Mouse (Mus musculus) hindbrain, embryonic 15.5 days (tissue): ENCODE results near the gene Epop. TPM values are rescaled to one million over a fixed set of nuclear protein-coding genes. Genes with fewer than 3 reads are reported as not detected.

Source experiments
- ATAC-seq: fragments of 200-750 bp; cut with Nextera tagmentation; 2 replicates; pipeline ENCODE4 v1.8.0; 2017; ENCODE audit warnings: low read depth, moderate number of reproducible peaks, moderate TSS enrichment; ENCODE audit not compliant: low FRiP score
- H3K27ac ChIP-seq: fragments of 300-500 bp; sonication (generic); replicated peaks from 2 replicates; pipeline ENCODE4 v1.5.1; 2015; ENCODE audit warnings: mild to moderate bottlenecking, inconsistent platforms
- H3K27me3 ChIP-seq: fragments of 300-500 bp; sonication (generic); 2 replicates; pipeline ENCODE4 v1.6.1; 2015; ENCODE audit warnings: control low read depth, inconsistent platforms
- H3K36me3 ChIP-seq: fragments of 300-500 bp; sonication (generic); 2 replicates; pipeline ENCODE4 v1.6.1; 2015; ENCODE audit warnings: control low read depth, inconsistent platforms
- H3K4me1 ChIP-seq: fragments of 300-500 bp; sonication (generic); replicated peaks from 2 replicates; pipeline ENCODE4 v1.6.1; 2015; ENCODE audit warnings: control low read depth, inconsistent platforms
- H3K4me2 ChIP-seq: fragments of 300-500 bp; sonication (generic); 2 replicates; pipeline ENCODE4 v1.6.1; 2015; ENCODE audit warnings: moderate library complexity, mild to moderate bottlenecking, inconsistent platforms
- H3K4me3 ChIP-seq: fragments of 300-500 bp; sonication (generic); 2 replicates; pipeline ENCODE4 v1.5.1; 2015; ENCODE audit warnings: mild to moderate bottlenecking, inconsistent platforms
- H3K9ac ChIP-seq: fragments of 300-500 bp; sonication (generic); 2 replicates; pipeline ENCODE4 v1.6.1; 2015; ENCODE audit warnings: inconsistent platforms
- H3K9me3 ChIP-seq: fragments of 300-500 bp; sonication (generic); 2 replicates; pipeline ENCODE4 v1.6.1; 2016; ENCODE audit warnings: control low read depth, inconsistent platforms
- WGBS: fragments of 180-500 bp; shearing (Covaris S2); methylation state at CpG from one replicate; pipeline ENCODE4 v1.1.7; 2015; 5-methylcytosine and 5-hydroxymethylcytosine counted together
- polyA plus RNA-seq: library from polyadenylated mRNA; unstranded; fragments of >200 nt; fragmentation: Nextera tagmentation; extraction: Ambion mirVana; gene quantifications from 2 replicates; pipeline ENCODE4 v1.2.1, GENCODE M21; 2015

Epop gene
- 2.6 and 3.0 TPM in 2 replicates for polyA plus RNA-seq

- H3K4me1 ChIP-seq, result peaks cover 32% of the 10 kb centered on the region
- peak within 1 kb of the TSS; percentile 70 for H3K4me3 ChIP-seq
- 0 out of 2 replicates have a peak within 1 kb of the TSS, but pooled peaks have one; percentile 36 for H3K27ac ChIP-seq
- peak within 1 kb of the TSS; percentile 91 for H3K4me2 ChIP-seq
- WGBS, result under 1% methylated on average over 41 of the region's 47 CpGs
- H3K27me3 ChIP-seq, result peaks cover 70% of the 10 kb centered on the region
- no peaks in the 10 kb centered on the region for H3K9me3 ChIP-seq
- H3K36me3 ChIP-seq, result no peaks in the 10 kb centered on the region
- peak; percentile 94 for ATAC-seq
- peak within 1 kb of the TSS; percentile 63 for H3K9ac ChIP-seq
Measured at GRCm38 (mm10) chr11:97629576-97629975, at the start of gene Epop. Gene Epop, minus strand, starts transcription at chr11:97629702.

GRCm38 (mm10) chr11:97678301-97678700 is 48.8 kb upstream of the Epop start:
- H3K4me3 ChIP-seq, result no peak overlapping the region
- no peak overlapping the region for H3K27ac ChIP-seq
- H3K36me3 ChIP-seq, result peaks cover 47% of the 10 kb centered on the region
- no peak for ATAC-seq
- H3K9me3 ChIP-seq, result no peaks in the 10 kb centered on the region
- no peak overlapping the region for H3K4me2 ChIP-seq
- no peaks in the 10 kb centered on the region for H3K27me3 ChIP-seq
- WGBS, result 83% methylated on average over 14 of the region's 15 CpGs
- H3K4me1 ChIP-seq, result peaks cover 16% of the 10 kb centered on the region
- no peak overlapping the region for H3K9ac ChIP-seq

GRCm38 (mm10) chr11:97677842-97678241 is 48.3 kb upstream of the Epop start:
- no peak overlapping the region for H3K4me3 ChIP-seq
- H3K27ac ChIP-seq, result no peak overlapping the region
- peaks cover 16% of the 10 kb centered on the region for H3K4me1 ChIP-seq
- H3K4me2 ChIP-seq, result no peak overlapping the region
- H3K9ac ChIP-seq, result no peak overlapping the region
- WGBS, result 53% methylated on average over 8 of the region's 8 CpGs
- ATAC-seq, result no peak
- H3K27me3 ChIP-seq, result no peaks in the 10 kb centered on the region
- H3K9me3 ChIP-seq, result no peaks in the 10 kb centered on the region
- H3K36me3 ChIP-seq, result peaks cover 51% of the 10 kb centered on the region

GRCm38 (mm10) chr11:97677381-97677780 is 47.9 kb upstream of the Epop start:
- 38% methylated on average over 15 of the region's 15 CpGs for WGBS
- H3K9me3 ChIP-seq, result no peaks in the 10 kb centered on the region
- no peak overlapping the region for H3K4me2 ChIP-seq
- peaks cover 16% of the 10 kb centered on the region for H3K4me1 ChIP-seq
- peaks cover 56% of the 10 kb centered on the region for H3K36me3 ChIP-seq
- H3K27ac ChIP-seq, result no peak overlapping the region
- H3K27me3 ChIP-seq, result no peaks in the 10 kb centered on the region
- no peak overlapping the region for H3K4me3 ChIP-seq
- ATAC-seq, result no peak
- H3K9ac ChIP-seq, result no peak overlapping the region

- 88% methylated on average over 14 of the region's 15 CpGs for WGBS
- no peaks in the 10 kb centered on the region for H3K9me3 ChIP-seq
- H3K4me1 ChIP-seq, result peaks cover 16% of the 10 kb centered on the region
- H3K4me3 ChIP-seq, result no peak overlapping the region
- no peak overlapping the region for H3K9ac ChIP-seq
- no peak for ATAC-seq
- H3K27me3 ChIP-seq, result no peaks in the 10 kb centered on the region
- H3K27ac ChIP-seq, result no peak overlapping the region
- no peak overlapping the region for H3K4me2 ChIP-seq
- peaks cover 50% of the 10 kb centered on the region for H3K36me3 ChIP-seq
Measured at GRCm38 (mm10) chr11:97676050-97676754, 46.7 kb upstream of the Epop start.

GRCm38 (mm10) chr11:97673148-97673547 is 43.6 kb upstream of the Epop start:
- Histone ChIP-seq H3K9ac (no peak overlapping the region), H3K36me3 (peaks cover 47% of the 10 kb centered on the region), H3K4me1 (peaks cover 18% of the 10 kb centered on the region), H3K9me3 (no peaks in the 10 kb centered on the region), H3K4me2 (no peak overlapping the region), H3K4me3 (no peak overlapping the region), H3K27me3 (no peaks in the 10 kb centered on the region), H3K27ac (no peak overlapping the region)
- WGBS, result 81% methylated on average over 11 of the region's 11 CpGs
- ATAC-seq, result no peak

- Histone ChIP-seq H3K9ac (no peak overlapping the region), H3K4me3 (no peak overlapping the region), H3K4me2 (no peak overlapping the region), H3K4me1 (peaks cover 9% of the 10 kb centered on the region; the same call in 1 of the 2 replicates), H3K27me3 (no peaks in the 10 kb centered on the region), H3K9me3 (no peaks in the 10 kb centered on the region), H3K36me3 (peaks cover 48% of the 10 kb centered on the region), H3K27ac (no peak overlapping the region)
- WGBS, result 44% methylated on average over 2 of the region's 2 CpGs
- ATAC-seq, result no peak
Measured at GRCm38 (mm10) chr11:97671177-97671527, 41.6 kb upstream of the Epop start.

GRCm38 (mm10) chr11:97670234-97671176 is 41.0 kb upstream of the Epop start:
- no peak for ATAC-seq
- no peak overlapping the region for H3K27ac ChIP-seq
- no peaks in the 10 kb centered on the region for H3K9me3 ChIP-seq
- no peak overlapping the region for H3K4me2 ChIP-seq
- 70% methylated on average over 13 of the region's 13 CpGs for WGBS
- H3K27me3 ChIP-seq, result no peaks in the 10 kb centered on the region
- H3K4me3 ChIP-seq, result no peak overlapping the region
- peaks cover 11% of the 10 kb centered on the region for H3K4me1 ChIP-seq
- peaks cover 49% of the 10 kb centered on the region for H3K36me3 ChIP-seq
- no peak overlapping the region for H3K9ac ChIP-seq

- H3K9me3 ChIP-seq, result no peaks in the 10 kb centered on the region
- peaks cover 18% of the 10 kb centered on the region for H3K4me1 ChIP-seq
- no peaks in the 10 kb centered on the region for H3K27me3 ChIP-seq
- no peak for ATAC-seq
- peaks cover 46% of the 10 kb centered on the region for H3K36me3 ChIP-seq
- no peak overlapping the region for H3K4me3 ChIP-seq
- no peak overlapping the region for H3K4me2 ChIP-seq
- H3K27ac ChIP-seq, result no peak overlapping the region
- 42% methylated on average over 6 of the region's 6 CpGs for WGBS
- H3K9ac ChIP-seq, result no peak overlapping the region
Measured at GRCm38 (mm10) chr11:97669829-97670228, 40.3 kb upstream of the Epop start.

- Histone ChIP-seq H3K36me3 (peaks cover 41% of the 10 kb centered on the region), H3K27ac (no peak overlapping the region), H3K4me1 (peaks cover 23% of the 10 kb centered on the region), H3K9me3 (no peaks in the 10 kb centered on the region), H3K9ac (no peak overlapping the region), H3K27me3 (no peaks in the 10 kb centered on the region), H3K4me3 (no peak overlapping the region), H3K4me2 (no peak overlapping the region)
- WGBS, result 49% methylated on average over 15 of the region's 15 CpGs
- ATAC-seq, result no peak
Measured at GRCm38 (mm10) chr11:97669268-97669667, 39.8 kb upstream of the Epop start.

- Histone ChIP-seq H3K9me3 (no peaks in the 10 kb centered on the region), H3K36me3 (peaks cover 30% of the 10 kb centered on the region), H3K4me1 (peaks cover 25% of the 10 kb centered on the region), H3K4me2 (no peak overlapping the region), H3K27me3 (no peaks in the 10 kb centered on the region), H3K9ac (no peak overlapping the region), H3K4me3 (no peak overlapping the region), H3K27ac (no peak overlapping the region)
- ATAC-seq, result no peak
- WGBS, result 93% methylated on average over 7 of the region's 7 CpGs
Measured at GRCm38 (mm10) chr11:97668160-97668559, 38.7 kb upstream of the Epop start.

GRCm38 (mm10) chr11:97666794-97667193 is 37.3 kb upstream of the Epop start:
- ATAC-seq, result no peak
- Histone ChIP-seq H3K27ac (no peak overlapping the region), H3K4me1 (peaks cover 36% of the 10 kb centered on the region), H3K4me3 (no peak overlapping the region), H3K4me2 (no peak overlapping the region), H3K9me3 (no peaks in the 10 kb centered on the region), H3K9ac (no peak overlapping the region), H3K27me3 (peaks cover 6% of the 10 kb centered on the region), H3K36me3 (peaks cover 21% of the 10 kb centered on the region)
- 96% methylated on average over 15 of the region's 15 CpGs for WGBS
